Mouse (Mus musculus): ENCODE measurements around the gene Zfp715.
"Not testable (repeated sequence)": the region's sequence is repeated elsewhere in the genome, so short reads cannot be mapped to it uniquely, and the experiment has no call there.

Zfp715 gene

DNA sequence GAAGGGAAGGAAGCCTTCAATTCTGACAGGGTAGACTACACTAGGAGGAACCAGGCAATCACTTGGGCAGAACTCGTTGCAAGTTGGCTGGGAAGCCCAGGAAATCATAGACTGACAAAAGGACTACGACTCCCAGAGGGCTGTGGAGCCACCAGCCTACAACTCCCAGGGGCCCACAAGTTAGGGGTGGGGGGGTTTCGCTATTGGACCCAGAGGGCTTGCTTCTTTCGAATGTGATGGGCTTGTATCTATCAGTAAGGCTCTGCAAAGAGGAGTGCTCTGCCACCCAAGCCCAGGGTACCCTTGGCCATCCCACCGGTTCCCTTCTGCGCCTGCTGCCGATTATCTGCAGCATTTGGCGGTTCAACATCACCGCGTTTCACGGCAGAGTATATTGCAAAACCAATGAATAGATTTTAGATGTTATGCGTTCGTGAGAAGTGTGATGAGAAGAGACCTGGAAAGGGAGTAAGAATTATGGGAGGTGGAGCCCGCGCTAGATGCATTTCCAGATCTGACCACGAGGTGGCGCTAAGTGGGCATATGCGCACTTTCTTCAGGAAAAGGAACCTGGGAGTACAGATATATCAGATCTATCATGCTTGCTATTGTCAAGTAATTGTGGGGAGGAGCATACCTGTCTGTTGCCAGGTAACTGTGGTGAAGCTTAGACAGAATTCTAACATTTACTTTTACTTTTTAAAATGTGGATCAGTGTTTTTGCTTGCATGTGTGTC, 30.1 kb downstream of the Zfp715 start:
- DNase-seq = peak; percentile 81 to 82

GRCm38 (mm10) chr7:43282459-43282858, 30.6 kb downstream of the Zfp715 start:
- no peak for DNase-seq

DNA sequence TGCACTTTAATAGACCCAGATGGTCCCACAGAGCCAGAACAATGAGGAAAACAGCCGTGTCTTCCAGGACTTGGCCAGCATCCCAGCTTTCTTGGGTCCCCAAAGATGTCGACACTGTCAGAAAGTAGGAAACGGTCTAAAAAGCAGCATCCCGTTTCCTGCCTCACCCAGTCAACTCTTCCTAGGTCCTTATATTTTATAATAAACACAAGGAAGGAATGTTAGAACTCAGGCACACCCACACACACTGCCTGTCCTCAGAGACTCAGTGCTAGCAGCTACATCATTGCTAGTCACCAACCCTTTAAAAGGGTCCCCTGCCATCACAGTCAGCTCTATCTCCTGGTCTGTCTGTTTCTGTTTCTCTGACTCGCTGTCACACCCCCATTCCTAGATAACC, 35.7 kb downstream of the Zfp715 start:
- no peak for DNase-seq

DNA sequence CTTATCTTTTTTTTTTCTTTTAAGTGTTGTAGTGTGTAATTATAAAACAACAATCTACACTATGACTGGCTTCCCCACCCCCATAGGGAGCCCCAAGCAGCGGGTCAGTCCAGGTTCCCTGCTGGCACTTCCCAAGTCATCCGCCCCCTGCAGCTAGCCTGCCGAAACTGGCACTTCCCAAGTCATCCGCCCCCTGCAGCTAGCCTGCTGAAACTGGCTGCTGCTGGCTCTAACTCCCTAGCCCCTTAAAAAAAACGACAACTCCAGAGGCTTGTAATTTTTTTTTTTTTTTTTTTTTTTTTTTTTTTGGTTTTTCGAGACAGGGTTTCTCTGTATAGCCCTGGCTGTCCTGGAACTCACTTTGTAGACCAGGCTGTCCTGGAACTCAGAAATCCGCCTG, 36.9 kb downstream of the Zfp715 start:
- not testable (repeated sequence) for DNase-seq

GRCm38 (mm10) chr7:43273476-43273875, 39.6 kb downstream of the Zfp715 start:
- no peak for DNase-seq

GRCm38 (mm10) chr7:43267359-43267758, 45.7 kb downstream of the Zfp715 start:
- not testable (repeated sequence) for DNase-seq

- DNase-seq = no peak
Measured at GRCm38 (mm10) chr7:43253540-43253939, 59.6 kb downstream of the Zfp715 start.

DNA sequence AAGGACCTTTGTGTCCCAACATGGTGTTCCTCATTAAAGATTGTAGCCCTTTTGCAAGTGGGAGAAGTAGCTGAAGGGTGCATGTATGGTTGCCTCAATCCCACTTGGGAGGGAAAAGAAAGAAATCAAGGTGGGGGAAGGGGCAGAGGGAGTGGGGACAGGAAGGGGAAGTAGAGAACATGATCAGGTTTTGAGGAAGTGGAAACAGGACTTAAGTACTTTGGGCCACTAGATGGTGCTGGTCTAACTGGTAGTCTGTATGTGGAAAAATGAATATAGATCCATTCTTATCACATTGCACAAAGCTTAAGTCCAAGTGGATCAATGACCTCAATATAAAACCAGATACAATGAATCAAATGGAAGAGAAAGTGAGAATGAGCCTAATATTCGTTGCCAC, 62.4 kb downstream of the Zfp715 start:
- DNase-seq = not testable (repeated sequence)

Measured in B cell, adult 2 months (primary cell).